Mouse (Mus musculus): ENCODE data around the gene Svs4.
"Not testable (repeated sequence)": the region's sequence is repeated elsewhere in the genome, so short reads cannot be mapped to it uniquely, and the experiment has no call there.

DNA sequence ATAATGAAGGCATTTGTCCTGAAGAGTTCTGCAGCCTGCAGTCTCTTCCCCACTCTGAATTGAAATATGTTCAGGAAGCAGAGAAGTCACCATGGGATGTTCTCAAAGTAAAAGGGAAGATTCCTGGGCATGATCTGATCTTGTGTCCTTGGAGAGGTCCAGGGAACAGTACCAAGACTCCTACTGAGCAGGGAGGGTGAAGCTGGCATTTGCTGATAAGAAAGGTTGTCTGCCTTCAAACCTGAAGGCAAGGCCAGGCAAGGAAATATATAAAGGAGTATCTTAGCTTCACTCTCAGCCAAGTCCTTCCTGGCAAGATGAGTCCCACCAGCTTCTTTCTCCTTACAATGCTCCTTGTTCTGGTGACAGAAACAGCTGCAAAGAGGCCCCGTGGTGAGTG lies 38.2 kb upstream of the Svs4 start, which contains the start of gene Svs6:
- TF ChIP-seq POLR2A (IDR thresholded peaks at IDR 0.05; ENCODE audit: insufficient read depth, low read depth, low read length); CTCF (IDR thresholded peaks at IDR 0.05): not testable (repeated sequence)

Measured in heart, adult 2 months (tissue).